Mouse (Mus musculus) liver, postnatal 0 days (tissue): ENCODE results near the gene Zfp384.

Source experiments
- CTCF ChIP-seq: sonication (generic); IDR thresholded peaks from 2 replicates; pipeline ENCODE4 v1.5.1; 2016; ENCODE audit warnings: antibody characterized with exemption, low read depth
- EP300 ChIP-seq: IDR thresholded peaks from 2 replicates; pipeline ENCODE4 v1.6.1; 2016; ENCODE audit warnings: antibody characterized with exemption, low read depth, mild to moderate bottlenecking

GRCm38 (mm10) chr6:124998066-124998465, 10.9 kb upstream of the Zfp384 start:
- TF ChIP-seq CTCF (no peak), EP300 (no peak)
